Mouse (Mus musculus): ENCODE measurements around the gene Scarb1. TPM values are rescaled to one million over a fixed set of nuclear protein-coding genes. Genes with fewer than 3 reads are reported as not detected.
A peak's percentile ranks its signal among the peaks of the same experiment; 100 is the strongest.

The Scarb1 gene
- total RNA-seq, 2 experiments from 2014 or later: 10.0 to 11.0 TPM

- DNase-seq (ENCODE audit: low spot score): no peak
Observed at GRCm38 (mm10) chr5:125364851-125365429, 24.0 kb upstream of the Scarb1 start.

GRCm38 (mm10) chr5:125363894-125364293 is 23.0 kb upstream of the Scarb1 start:
- DNase-seq (ENCODE audit: low spot score): no peak

- DNase-seq (ENCODE audit: low spot score): no peak
Observed at GRCm38 (mm10) chr5:125360981-125361510, 20.2 kb upstream of the Scarb1 start.

GRCm38 (mm10) chr5:125360566-125360965 is 19.7 kb upstream of the Scarb1 start:
- DNase-seq (ENCODE audit: low spot score): peak; percentile 36

- no peak for DNase-seq (ENCODE audit: low spot score)
Observed at GRCm38 (mm10) chr5:125358270-125358608, 17.3 kb upstream of the Scarb1 start.

- no peak for DNase-seq (ENCODE audit: low spot score)
Observed at GRCm38 (mm10) chr5:125357543-125358269, 16.8 kb upstream of the Scarb1 start.

GRCm38 (mm10) chr5:125355650-125356049 is 14.8 kb upstream of the Scarb1 start:
- no peak for DNase-seq (ENCODE audit: low spot score)

GRCm38 (mm10) chr5:125354885-125355492 is 14.1 kb upstream of the Scarb1 start:
- DNase-seq (ENCODE audit: low spot score): no peak

GRCm38 (mm10) chr5:125352781-125353294 is 11.9 kb upstream of the Scarb1 start:
- DNase-seq (ENCODE audit: low spot score): no peak

GRCm38 (mm10) chr5:125351939-125352338 is 11.0 kb upstream of the Scarb1 start:
- no peak for DNase-seq (ENCODE audit: low spot score)

GRCm38 (mm10) chr5:125351057-125351456 is 10.2 kb upstream of the Scarb1 start:
- DNase-seq (ENCODE audit: low spot score): no peak

- DNase-seq (ENCODE audit: low spot score): no peak
Observed at GRCm38 (mm10) chr5:125349391-125349790, 8.5 kb upstream of the Scarb1 start.

GRCm38 (mm10) chr5:125348487-125348886 is 7.6 kb upstream of the Scarb1 start:
- DNase-seq (ENCODE audit: low spot score): peak; percentile 50

- no peak for DNase-seq (ENCODE audit: low spot score)
Observed at GRCm38 (mm10) chr5:125348067-125348466, 7.2 kb upstream of the Scarb1 start.

- no peak for DNase-seq (ENCODE audit: low spot score)
Observed at GRCm38 (mm10) chr5:125344296-125344695, 3.4 kb upstream of the Scarb1 start.

- no peak for DNase-seq (ENCODE audit: low spot score)
Observed at GRCm38 (mm10) chr5:125341459-125342090, 681 bp upstream of the Scarb1 start.

GRCm38 (mm10) chr5:125339851-125340531 is 903 bp downstream of the Scarb1 start:
- DNase-seq (ENCODE audit: low spot score): no peak

GRCm38 (mm10) chr5:125339108-125339751 is 1.7 kb downstream of the Scarb1 start:
- DNase-seq (ENCODE audit: low spot score): peak; percentile 32

GRCm38 (mm10) chr5:125337526-125337925 is 3.4 kb downstream of the Scarb1 start:
- DNase-seq (ENCODE audit: low spot score): no peak

- DNase-seq (ENCODE audit: low spot score): no peak
Observed at GRCm38 (mm10) chr5:125337012-125337411, 3.9 kb downstream of the Scarb1 start.

- DNase-seq (ENCODE audit: low spot score): no peak
Observed at GRCm38 (mm10) chr5:125333009-125333408, 7.9 kb downstream of the Scarb1 start.

Data from gastrocnemius, adult 18-20 months (tissue).